Mouse (Mus musculus) embryonic facial prominence, embryonic 13.5 days (tissue): ENCODE data around the gene Det1. TPM values are rescaled to one million over a fixed set of nuclear protein-coding genes. Genes with fewer than 3 reads are reported as not detected.
A peak's percentile ranks its signal among the peaks of the same experiment; 100 is the strongest.

ENCODE experiments used
- ATAC-seq: fragments of 200-750 bp; cut with Nextera tagmentation; 2 replicates; pipeline ENCODE4 v1.8.0; 2017; ENCODE audit warnings: low read depth; ENCODE audit not compliant: insufficient number of reproducible peaks, insufficient read depth, low FRiP score, low TSS enrichment
- H3K27ac ChIP-seq: fragments of 300-500 bp; sonication (generic); 2 replicates; pipeline ENCODE4 v1.5.1; 2015; ENCODE audit warnings: moderate library complexity, mild to moderate bottlenecking, inconsistent platforms
- H3K27me3 ChIP-seq: fragments of 300-500 bp; sonication (generic); 2 replicates; pipeline ENCODE4 v1.6.1; 2015; ENCODE audit warnings: mild to moderate bottlenecking, inconsistent platforms
- H3K36me3 ChIP-seq: fragments of 300-500 bp; sonication (generic); 2 replicates; pipeline ENCODE4 v1.6.1; 2015; ENCODE audit warnings: mild to moderate bottlenecking, inconsistent platforms
- H3K4me1 ChIP-seq: fragments of 300-500 bp; sonication (generic); 2 replicates; pipeline ENCODE4 v1.6.1; 2015; ENCODE audit warnings: inconsistent platforms
- H3K4me2 ChIP-seq: fragments of 300-500 bp; sonication (generic); 2 replicates; pipeline ENCODE4 v1.6.1; 2015; ENCODE audit warnings: moderate library complexity, mild to moderate bottlenecking, inconsistent platforms
- H3K4me3 ChIP-seq: fragments of 300-500 bp; sonication (generic); 2 replicates; pipeline ENCODE4 v1.5.1; 2015; ENCODE audit warnings: mild to moderate bottlenecking, inconsistent platforms
- H3K9ac ChIP-seq: fragments of 300-500 bp; sonication (generic); 2 replicates; pipeline ENCODE4 v1.6.1; 2015; ENCODE audit warnings: mild to moderate bottlenecking, inconsistent platforms
- H3K9me3 ChIP-seq: fragments of 300-500 bp; sonication (generic); 2 replicates; pipeline ENCODE4 v1.6.1; 2016; ENCODE audit warnings: inconsistent platforms
- WGBS: fragments of 180-500 bp; shearing (Covaris S2); methylation state at CpG from one replicate; pipeline ENCODE4 v1.1.7; 2015; ENCODE audit warnings: mixed read lengths; 5-methylcytosine and 5-hydroxymethylcytosine counted together
- polyA plus RNA-seq: library from polyadenylated mRNA; unstranded; fragments of >200 nt; fragmentation: Nextera tagmentation; extraction: Ambion mirVana; gene quantifications from 2 replicates; pipeline ENCODE4 v1.2.1, GENCODE M21; 2015

The Det1 gene
- polyA plus RNA-seq, 1 experiment from 2014 or later: 22.4 TPM

DNA sequence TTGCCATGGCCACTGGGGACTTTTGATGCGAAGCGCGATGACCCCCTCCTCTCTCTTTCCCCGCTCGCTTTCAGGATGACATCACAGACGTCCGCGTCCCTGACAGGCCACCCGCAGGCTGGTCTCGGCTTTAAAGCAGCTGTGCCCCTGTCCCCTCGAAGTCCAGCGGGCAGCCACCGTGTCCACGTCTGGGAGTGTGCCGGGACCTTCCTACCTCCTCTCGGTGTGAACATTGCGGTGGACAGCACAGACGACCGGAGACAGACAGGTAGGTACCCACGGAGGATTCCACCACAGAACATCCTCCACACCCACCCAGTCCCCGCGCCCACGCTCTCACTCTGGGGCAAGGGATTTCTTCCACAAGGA, 35.4 kb upstream of the Det1 start:
- peak overlapping the region; percentile 62 for H3K4me2 ChIP-seq
- 2% methylated on average over 23 of the region's 23 CpGs for WGBS
- peaks cover 15% of the 10 kb centered on the region for H3K4me1 ChIP-seq
- H3K9me3 ChIP-seq: no peaks in the 10 kb centered on the region
- no peak for ATAC-seq
- H3K4me3 ChIP-seq: peak overlapping the region; percentile 39
- H3K27ac ChIP-seq: no peak overlapping the region
- H3K36me3 ChIP-seq: no peaks in the 10 kb centered on the region
- H3K27me3 ChIP-seq: peaks cover 78% of the 10 kb centered on the region
- H3K9ac ChIP-seq: peak overlapping the region; percentile 54; the same call in 1 of the 2 replicates

DNA sequence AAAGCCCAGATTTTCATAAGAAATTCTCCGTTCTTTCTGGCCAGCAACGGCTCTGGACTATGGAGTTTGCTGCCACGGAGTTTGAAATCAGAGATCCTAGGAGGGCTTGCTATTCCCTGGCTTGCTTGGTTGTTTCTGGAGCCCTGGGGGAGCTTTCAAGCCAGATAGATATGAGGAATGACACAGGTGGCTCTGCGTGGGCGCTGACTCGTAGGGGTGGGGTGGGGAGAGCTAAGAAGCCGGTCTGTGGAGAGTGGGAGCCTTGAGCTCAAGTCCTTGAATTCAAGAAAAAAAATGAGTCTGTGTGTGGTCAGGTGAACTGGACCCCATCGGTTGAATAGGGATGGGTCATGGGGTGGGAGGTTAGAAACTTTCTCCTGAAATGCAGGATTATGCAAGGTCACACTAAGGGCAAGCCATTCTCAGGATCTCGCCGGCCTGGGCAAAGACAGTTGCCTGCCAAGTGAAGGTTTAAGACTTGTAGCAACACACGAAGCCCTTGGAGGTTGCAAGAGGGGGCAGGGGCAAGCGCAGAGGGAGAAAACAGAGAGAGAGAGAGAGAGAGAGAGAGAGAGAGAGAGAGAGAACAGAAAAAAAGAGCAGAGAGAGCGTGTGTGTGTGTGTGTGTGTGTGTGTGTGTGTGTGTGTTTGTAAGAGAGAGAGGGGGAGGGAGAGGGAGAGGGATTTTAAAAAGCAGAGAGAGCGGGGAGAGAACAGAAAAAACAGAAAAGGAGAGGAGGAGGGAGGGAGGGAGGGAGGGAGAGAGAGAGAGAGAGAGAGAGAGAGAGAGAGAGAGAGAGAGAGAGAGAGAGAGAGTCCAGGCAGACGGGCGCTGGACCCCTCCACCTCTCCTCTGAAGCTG, 34.8 kb upstream of the Det1 start:
- WGBS: 14% methylated on average over 16 of the region's 16 CpGs
- ATAC-seq: no peak
- Histone ChIP-seq H3K36me3 (no peaks in the 10 kb centered on the region), H3K9ac (peak overlapping the region; percentile 54; the same call in 1 of the 2 replicates), H3K27ac (no peak overlapping the region), H3K4me2 (peak overlapping the region; percentile 62), H3K9me3 (no peaks in the 10 kb centered on the region), H3K4me1 (peaks cover 15% of the 10 kb centered on the region), H3K4me3 (peak overlapping the region; percentile 39), H3K27me3 (peaks cover 76% of the 10 kb centered on the region)

DNA sequence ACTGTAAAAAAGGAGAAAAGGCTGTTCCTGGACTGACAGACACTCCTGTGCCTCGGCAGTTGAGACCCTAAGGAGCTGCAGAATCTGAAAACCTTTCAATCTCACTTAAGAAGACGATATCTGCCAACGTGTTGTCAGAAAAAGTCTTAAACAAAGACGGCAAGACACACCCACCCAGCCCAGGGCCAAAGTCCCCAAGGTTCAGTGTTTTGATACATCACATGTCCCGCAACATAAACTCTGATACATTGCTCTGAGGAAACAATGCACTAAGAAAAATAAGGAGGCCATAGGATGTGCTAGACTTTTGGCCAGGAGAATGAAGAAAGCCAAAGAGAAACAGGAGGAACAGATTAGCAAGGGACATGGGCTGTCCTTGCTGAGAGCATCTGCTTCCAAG, 25.8 kb upstream of the Det1 start:
- H3K4me2 ChIP-seq: no peak overlapping the region
- H3K36me3 ChIP-seq: no peaks in the 10 kb centered on the region
- ATAC-seq: no peak
- H3K4me3 ChIP-seq: no peak overlapping the region
- H3K27ac ChIP-seq: no peak overlapping the region
- H3K27me3 ChIP-seq: no peaks in the 10 kb centered on the region; the same call in 1 of the 2 replicates
- no peak overlapping the region for H3K9ac ChIP-seq
- no peaks in the 10 kb centered on the region for H3K9me3 ChIP-seq
- 80% methylated on average over 5 of the region's 5 CpGs for WGBS
- no peaks in the 10 kb centered on the region for H3K4me1 ChIP-seq

DNA sequence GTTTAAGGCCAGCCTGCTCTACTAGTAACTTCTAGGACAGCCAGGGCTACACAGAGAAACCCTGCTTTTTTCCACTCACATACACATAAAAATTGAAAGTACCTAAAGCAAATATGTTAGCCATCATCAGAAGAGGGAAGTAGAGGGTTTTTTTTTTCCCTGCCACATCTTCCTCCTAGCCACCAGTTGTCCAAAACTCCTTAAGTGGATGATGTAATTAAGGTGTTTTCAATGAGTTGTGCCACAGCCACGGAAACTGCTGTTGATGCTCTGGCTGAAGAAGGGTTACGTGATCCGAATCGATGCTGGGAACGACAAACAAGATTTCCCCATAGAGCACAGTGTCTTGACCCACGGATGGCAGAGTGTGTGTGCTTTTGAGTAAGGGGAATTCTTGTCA, 25.3 kb upstream of the Det1 start:
- H3K9ac ChIP-seq: no peak overlapping the region
- no peak for ATAC-seq
- H3K4me1 ChIP-seq: no peaks in the 10 kb centered on the region
- WGBS: 83% methylated on average over 6 of the region's 6 CpGs
- H3K4me3 ChIP-seq: no peak overlapping the region
- H3K36me3 ChIP-seq: no peaks in the 10 kb centered on the region
- H3K4me2 ChIP-seq: no peak overlapping the region
- H3K27ac ChIP-seq: no peak overlapping the region
- H3K27me3 ChIP-seq: no peaks in the 10 kb centered on the region; the same call in 1 of the 2 replicates
- no peaks in the 10 kb centered on the region for H3K9me3 ChIP-seq

DNA sequence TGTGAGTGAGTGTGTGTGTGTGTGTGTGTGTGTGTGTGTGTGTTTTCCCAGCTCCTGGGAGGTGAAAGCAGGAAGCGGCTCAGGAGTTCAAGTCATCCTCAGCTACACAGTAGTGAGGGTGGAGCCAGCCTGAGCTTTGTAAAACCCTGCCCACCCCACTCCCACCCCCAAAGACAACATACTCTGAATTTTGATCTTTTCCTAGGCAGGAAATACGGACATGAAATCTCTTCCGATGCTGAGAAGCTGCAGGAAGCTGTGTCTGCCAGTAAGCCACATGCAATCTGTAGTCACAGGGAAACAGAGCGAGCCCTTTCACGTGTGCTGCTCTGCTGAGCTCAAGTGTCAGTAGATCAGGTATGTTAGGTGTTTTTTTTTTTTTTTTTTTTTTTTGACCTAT, 21.7 kb upstream of the Det1 start:
- no peak overlapping the region for H3K4me3 ChIP-seq
- no peak overlapping the region for H3K27ac ChIP-seq
- WGBS: 60% methylated on average over 5 of the region's 5 CpGs
- no peak overlapping the region for H3K9ac ChIP-seq
- no peaks in the 10 kb centered on the region for H3K4me1 ChIP-seq
- no peaks in the 10 kb centered on the region for H3K36me3 ChIP-seq
- H3K4me2 ChIP-seq: no peak overlapping the region
- no peak for ATAC-seq
- no peaks in the 10 kb centered on the region for H3K9me3 ChIP-seq
- no peaks in the 10 kb centered on the region for H3K27me3 ChIP-seq

DNA sequence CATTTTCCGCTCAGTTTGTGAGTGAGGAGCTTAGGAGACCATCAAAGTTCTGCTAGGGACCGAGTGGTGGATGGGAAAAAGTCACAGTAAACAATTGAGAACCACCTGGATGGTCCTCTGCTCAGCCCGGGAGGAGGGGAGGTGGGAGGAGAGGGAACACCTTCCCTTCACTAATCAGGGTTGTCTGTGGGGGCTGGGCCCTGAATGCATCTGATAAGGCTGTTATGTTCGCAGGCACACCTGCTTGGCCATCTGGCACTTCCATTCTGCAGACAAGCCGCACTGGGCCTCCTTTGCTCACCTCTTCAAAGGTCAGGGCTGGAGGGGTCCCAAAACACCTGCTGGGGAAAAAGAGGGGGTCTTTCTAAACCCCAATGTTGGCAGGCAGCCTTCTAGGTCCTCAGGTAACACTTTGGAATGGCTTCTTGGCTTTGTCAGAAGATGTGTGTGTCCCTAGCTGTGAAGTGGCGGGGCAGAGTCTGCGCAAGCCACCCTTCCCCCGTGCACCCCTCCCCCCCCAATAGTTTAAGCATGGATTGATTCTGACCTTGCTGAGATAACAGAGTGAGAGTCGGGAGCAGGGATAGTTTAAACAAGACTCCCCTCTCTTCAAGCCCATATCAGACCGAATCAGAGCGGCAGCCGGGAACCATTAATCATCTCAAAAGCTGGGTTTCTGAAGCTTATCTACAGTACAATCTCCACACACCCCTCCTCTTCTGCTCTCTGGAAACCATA, 18.3 kb upstream of the Det1 start:
- Histone ChIP-seq H3K4me1 (no peaks in the 10 kb centered on the region), H3K27ac (no peak overlapping the region), H3K9ac (no peak overlapping the region), H3K27me3 (no peaks in the 10 kb centered on the region), H3K9me3 (no peaks in the 10 kb centered on the region), H3K4me3 (no peak overlapping the region), H3K36me3 (no peaks in the 10 kb centered on the region), H3K4me2 (no peak overlapping the region)
- ATAC-seq: no peak
- WGBS: 51% methylated on average over 12 of the region's 12 CpGs

DNA sequence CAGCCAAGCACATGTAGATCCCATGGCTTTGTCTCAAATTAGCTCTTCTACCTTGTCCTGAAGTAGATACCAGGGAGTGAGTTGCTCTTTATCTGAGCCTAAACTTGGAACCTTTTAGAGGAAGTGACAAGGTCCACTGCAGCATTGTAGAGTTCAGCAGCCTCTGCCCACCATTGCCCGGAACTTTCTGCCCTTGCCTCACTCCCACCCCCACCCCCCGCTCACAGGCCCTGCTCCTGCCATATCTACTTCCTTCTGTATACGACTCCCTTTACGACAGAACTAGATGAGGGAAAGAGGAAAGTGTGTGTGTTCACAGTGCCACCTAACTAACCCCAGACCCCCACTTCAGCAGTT, 17.4 kb upstream of the Det1 start:
- WGBS: 72% methylated on average over 4 of the region's 4 CpGs
- no peaks in the 10 kb centered on the region for H3K36me3 ChIP-seq
- H3K4me3 ChIP-seq: no peak overlapping the region
- H3K27me3 ChIP-seq: no peaks in the 10 kb centered on the region
- H3K4me2 ChIP-seq: no peak overlapping the region
- no peaks in the 10 kb centered on the region for H3K4me1 ChIP-seq
- no peak overlapping the region for H3K9ac ChIP-seq
- H3K9me3 ChIP-seq: no peaks in the 10 kb centered on the region
- H3K27ac ChIP-seq: no peak overlapping the region
- ATAC-seq: no peak

DNA sequence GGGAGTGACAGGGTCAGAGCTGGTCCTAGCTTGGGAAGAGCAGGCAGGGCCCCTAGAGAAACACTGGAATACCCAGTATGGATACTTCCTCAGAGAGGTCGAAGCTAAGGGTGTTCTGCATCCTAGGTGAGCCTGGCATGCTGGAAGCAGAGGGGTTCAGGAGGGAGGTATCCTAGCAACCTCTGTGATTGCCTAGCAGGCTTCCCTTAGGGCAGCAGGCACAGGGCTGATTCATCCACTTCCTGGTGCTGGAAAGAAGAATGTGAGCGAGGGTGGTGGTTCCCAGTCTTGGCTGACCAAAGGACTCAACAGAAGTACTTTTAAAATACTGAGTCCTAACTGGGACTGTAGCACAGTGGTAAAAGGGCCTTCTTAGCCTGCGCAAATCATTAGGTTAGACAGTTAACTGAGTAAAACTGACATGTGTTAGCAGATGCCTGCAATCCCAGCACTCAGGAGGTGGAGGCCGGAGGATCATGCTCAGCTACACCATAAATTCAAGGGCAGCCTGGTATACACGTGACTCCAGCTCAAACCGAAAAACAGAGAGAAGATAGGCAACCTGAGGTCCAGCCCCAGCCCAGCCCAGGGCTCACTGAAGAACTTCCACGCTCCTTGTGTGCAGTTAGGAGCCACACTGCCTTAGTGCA, 16.9 kb upstream of the Det1 start:
- no peak overlapping the region for H3K27ac ChIP-seq
- H3K9ac ChIP-seq: no peak overlapping the region
- H3K4me3 ChIP-seq: no peak overlapping the region
- H3K4me1 ChIP-seq: no peaks in the 10 kb centered on the region
- H3K9me3 ChIP-seq: no peaks in the 10 kb centered on the region
- 72% methylated on average over 7 of the region's 7 CpGs for WGBS
- H3K4me2 ChIP-seq: no peak overlapping the region
- ATAC-seq: no peak
- no peaks in the 10 kb centered on the region for H3K36me3 ChIP-seq
- H3K27me3 ChIP-seq: no peaks in the 10 kb centered on the region

DNA sequence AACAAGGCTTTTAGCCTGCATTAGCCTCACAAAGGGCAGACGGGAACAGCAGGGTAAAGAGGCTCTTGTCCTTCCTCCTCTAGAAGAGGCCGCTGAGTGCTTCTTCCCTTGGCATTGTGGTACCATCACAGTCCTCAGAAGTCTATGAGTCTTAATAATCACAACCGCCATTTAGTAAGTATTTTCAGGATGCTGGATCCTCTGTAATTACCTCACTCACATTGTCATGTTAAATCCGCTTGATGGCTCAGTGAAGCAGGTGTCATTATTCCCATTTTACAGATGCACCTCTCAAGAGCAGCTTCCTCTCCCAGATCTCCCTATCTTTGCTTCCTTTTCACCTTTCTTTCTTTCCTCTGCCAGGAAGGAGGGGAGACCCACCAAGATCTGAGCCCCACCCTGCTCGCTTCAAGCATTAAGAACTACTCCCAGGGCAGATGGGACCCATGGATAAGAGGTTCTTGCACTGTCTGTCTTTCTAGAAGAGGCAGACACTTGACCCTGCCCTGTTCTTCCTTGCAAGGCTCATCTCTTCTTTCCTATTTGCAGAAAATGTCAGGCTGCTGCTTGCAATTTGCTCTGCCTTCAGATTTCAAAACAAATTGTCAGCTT, 8.1 kb upstream of the Det1 start:
- H3K4me3 ChIP-seq: no peak overlapping the region
- H3K27ac ChIP-seq: no peak overlapping the region
- H3K27me3 ChIP-seq: no peaks in the 10 kb centered on the region; the same call in 1 of the 2 replicates
- no peak overlapping the region for H3K4me2 ChIP-seq
- no peaks in the 10 kb centered on the region for H3K36me3 ChIP-seq
- H3K9ac ChIP-seq: no peak overlapping the region
- WGBS: 60% methylated on average over 5 of the region's 5 CpGs
- H3K4me1 ChIP-seq: no peaks in the 10 kb centered on the region
- ATAC-seq: no peak
- no peaks in the 10 kb centered on the region for H3K9me3 ChIP-seq

DNA sequence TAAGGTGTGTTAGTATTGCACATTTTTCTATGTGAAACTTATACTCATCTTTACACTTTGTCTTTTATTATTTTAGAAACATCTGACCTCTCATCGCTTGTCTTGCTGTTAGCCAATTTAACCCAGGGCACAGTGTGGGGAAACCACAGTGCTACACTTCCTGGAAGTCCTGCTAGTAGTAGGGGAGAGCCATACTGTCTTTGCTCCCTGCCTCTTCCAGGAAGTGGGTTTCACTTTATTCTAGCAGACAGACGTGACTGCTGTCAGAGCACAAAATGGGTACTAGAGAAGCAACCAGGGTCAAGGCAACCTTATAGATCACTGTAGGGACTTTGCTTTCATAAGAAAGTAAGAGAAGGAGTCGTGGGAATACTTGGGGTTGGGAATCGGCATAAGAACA, 7.0 kb upstream of the Det1 start:
- no peak for ATAC-seq
- no peaks in the 10 kb centered on the region; the same call in 1 of the 2 replicates for H3K27me3 ChIP-seq
- no peak overlapping the region for H3K9ac ChIP-seq
- no peaks in the 10 kb centered on the region for H3K4me1 ChIP-seq
- H3K4me2 ChIP-seq: no peak overlapping the region
- no peaks in the 10 kb centered on the region for H3K36me3 ChIP-seq
- WGBS: 65% methylated on average over 4 of the region's 4 CpGs
- no peak overlapping the region for H3K4me3 ChIP-seq
- H3K9me3 ChIP-seq: no peaks in the 10 kb centered on the region
- no peak overlapping the region for H3K27ac ChIP-seq

DNA sequence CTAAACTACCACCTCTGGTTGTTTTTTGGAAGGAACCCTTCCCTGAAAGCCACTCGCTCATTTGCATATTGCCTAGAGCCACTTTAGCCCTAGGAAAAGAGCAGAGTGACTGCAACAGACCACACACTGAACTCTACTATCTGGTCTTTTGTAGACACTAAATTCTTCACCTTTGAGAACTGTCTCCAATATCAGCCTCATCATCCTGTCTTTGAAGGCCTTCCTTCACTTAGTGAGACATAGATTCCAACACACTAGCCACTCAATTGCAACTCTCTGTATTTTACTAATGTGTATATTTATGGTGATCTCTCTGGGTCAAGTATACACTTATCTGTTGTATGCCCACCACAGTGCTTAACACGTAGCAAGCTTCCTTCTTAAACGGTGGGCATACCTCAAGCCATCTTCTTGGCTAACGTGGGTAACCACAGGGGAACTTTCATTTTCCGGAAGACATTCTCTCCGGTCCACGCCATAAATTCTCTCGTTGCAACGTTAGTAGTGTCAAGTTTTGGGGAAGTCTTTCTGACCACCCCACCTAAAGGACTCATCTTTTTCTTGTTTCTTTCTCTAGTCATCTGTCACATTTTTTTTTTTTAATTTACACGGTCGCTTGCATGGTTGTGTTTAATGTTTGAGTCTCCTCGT, 872 bp downstream of the Det1 start:
- peak overlapping the region; percentile 74 for H3K4me3 ChIP-seq
- 31% methylated on average over 12 of the region's 12 CpGs for WGBS
- no peaks in the 10 kb centered on the region for H3K27me3 ChIP-seq
- H3K4me2 ChIP-seq: peak overlapping the region; percentile 71
- peak overlapping the region; percentile 64; the same call in 1 of the 2 replicates for H3K27ac ChIP-seq
- ATAC-seq: no peak
- no peaks in the 10 kb centered on the region for H3K9me3 ChIP-seq
- H3K9ac ChIP-seq: peak overlapping the region; percentile 88
- H3K4me1 ChIP-seq: peaks cover 10% of the 10 kb centered on the region
- peaks cover 27% of the 10 kb centered on the region for H3K36me3 ChIP-seq
